Comparison of ENCODE assay signal across 7 mouse cellular contexts in genomic region chr13:108297350-108298093, GRCm38 (mm10). TPM values are rescaled to one million over a fixed set of nuclear protein-coding genes. Genes with fewer than 3 reads are reported as not detected.
A peak's percentile ranks its signal among the peaks of the same experiment; 100 is the strongest.
DNase-seq lines count a peak whose midpoint lies in the region; ATAC-seq and TF ChIP-seq lines count a peak whose summit lies in the region.

No protein-coding gene starts in this region.

- TF ChIP-seq EP300 in ES-Bruce4 (IDR thresholded peaks at IDR 0.05; ENCODE audit: insufficient read depth, low read depth, low read length), result no peak

- H3K36me3 ChIP-seq in ES-Bruce4 (ENCODE audit: control insufficient read depth, insufficient read depth, low read length, poor library complexity, severe bottlenecking), result no peaks in the 10 kb centered on the region
- no peaks in the 10 kb centered on the region for H3K36me3 ChIP-seq in limb, embryonic 10.5 days

- peaks cover 5% of the 10 kb centered on the region for H3K4me1 ChIP-seq in ES-Bruce4 (ENCODE audit: control insufficient read depth, insufficient read depth, low read length)
- H3K4me1 ChIP-seq in limb, embryonic 10.5 days, result peaks cover 32% of the 10 kb centered on the region

- no peak overlapping the region for H3K27ac ChIP-seq in ES-Bruce4 (ENCODE audit: insufficient read depth, low read length)
- peak overlapping the region; percentile 83 for H3K27ac ChIP-seq in limb, embryonic 10.5 days

- peak; percentile 97 for ATAC-seq in megakaryocyte-erythroid progenitor cell, adult 5-6 weeks (replicated peaks; ENCODE audit: low FRiP score, low TSS enrichment, poor library complexity, severe bottlenecking)

- peak overlapping the region; percentile 41 for H3K4me3 ChIP-seq in ES-Bruce4 (ENCODE audit: low read depth, low read length)
- peak overlapping the region; percentile 47 for H3K4me3 ChIP-seq in limb, embryonic 10.5 days

- peak; percentile 86 for DNase-seq in R1 (ENCODE audit: low read depth, low spot score)
- DNase-seq in fibroblast of lung, adult 2 months (ENCODE audit: low read depth), result peak; percentile 16
- peak; percentile 21 for DNase-seq in heart, postnatal 25 days (ENCODE audit: low spot score)
- DNase-seq in limb, embryonic 10.5 days (ENCODE audit: low spot score), result peak; percentile 56
- peak; percentile 58 to 65 for DNase-seq in spleen, postnatal 36 days (ENCODE audit: low spot score in 2 of 2)

- no peak for TF ChIP-seq POLR2A in ES-Bruce4 (IDR thresholded peaks at IDR 0.05; ENCODE audit: insufficient read depth, low read length)

- WGBS in limb, embryonic 10.5 days, result 2% methylated on average over 12 of the region's 12 CpGs

- no peak for TF ChIP-seq CTCF in ES-Bruce4 (IDR thresholded peaks at IDR 0.05; ENCODE audit: low read depth, low read length)

- no peaks in the 10 kb centered on the region for H3K9me3 ChIP-seq in ES-Bruce4 (replicated peaks; ENCODE audit: control insufficient read depth, insufficient read depth, low read length, poor library complexity, severe bottlenecking)
- no peaks in the 10 kb centered on the region for H3K9me3 ChIP-seq in limb, embryonic 10.5 days (replicated peaks)

- H3K27me3 ChIP-seq in ES-Bruce4 (ENCODE audit: control insufficient read depth, insufficient read depth, low read length, poor library complexity, severe bottlenecking), result no peaks in the 10 kb centered on the region
- H3K27me3 ChIP-seq in limb, embryonic 10.5 days (ENCODE audit: low read depth, poor library complexity, severe bottlenecking), result no peaks in the 10 kb centered on the region

- intact Hi-C loops in heart, postnatal 25 days (cut with DNase I), result no loop called here

- no peak overlapping the region for H3K9ac ChIP-seq in ES-Bruce4 (ENCODE audit: low read depth, poor library complexity, severe bottlenecking)

RNA-seq across cellular contexts. Expression of gene Depdc1b, which starts 18.6 kb away (rescaled TPM):
- polyA plus RNA-seq in ES-Bruce4 (2011; ENCODE audit: insufficient read depth, insufficient read length, low read depth, missing spikeins), result 15.2 and 16.2 TPM in 2 replicates
- total RNA-seq in heart, postnatal 25 days (2021), result under 1 TPM; 0.31 to 0.64 TPM
- polyA plus RNA-seq in limb, embryonic 10.5 days (2016; fragmentation: Nextera tagmentation; extraction: Ambion mirVana), result 20.9 and 22.0 TPM in 2 replicates
- total RNA-seq in megakaryocyte-erythroid progenitor cell, adult 5-6 weeks (2014; fragmentation: Nextera tagmentation), result 3.9 and 12.0 TPM in 2 replicates
- total RNA-seq in megakaryocyte-erythroid progenitor cell, adult 5-6 weeks (2017), result 9.8 and 11.2 TPM in 2 replicates

Comparison
In these comparisons a context has a peak if more than half of its experiments do, and no peak if none do; other contexts are left out.
1. DNase-seq: peak in every context shown above with its lines; median percentile 86 in R1; 62 in spleen, postnatal 36 days; 56 in limb, embryonic 10.5 days; 21 in heart, postnatal 25 days; 16 in fibroblast of lung, adult 2 months.